Mouse (Mus musculus): ENCODE measurements around the gene Rhox3g.
"Not testable (repeated sequence)": the region's sequence is repeated elsewhere in the genome, so short reads cannot be mapped to it uniquely, and the experiment has no call there.

GRCm38 (mm10) chrX:37643370-37643769, 15.0 kb upstream of the Rhox3g start, which contains the start of gene Rhox2g:
- not testable (repeated sequence) for TF ChIP-seq CTCF, EP300 (IDR thresholded peaks at IDR 0.05; ENCODE audit: low read depth)

All from liver, embryonic 14.5 days (tissue).